Mouse (Mus musculus) left cerebral cortex, adult 2 months (tissue): ENCODE results near the gene Zbtb38. TPM values are rescaled to one million over a fixed set of nuclear protein-coding genes. Genes with fewer than 3 reads are reported as not detected.

Experiments used
- DNase-seq, 2 experiments: peaks; one replicate each; pipeline ENCODE4 v3.0.0; 2021 to 2022; ENCODE audit warnings: low spot score in 2 of 2, mixed read lengths in 1 of 2; ENCODE audit errors: extremely low spot score in 1 of 2
- H3K27ac ChIP-seq: fragments of 200-600 bp; 2 replicates; pipeline ENCODE4 v1.8.1; 2022
- H3K4me3 ChIP-seq: fragments of 200-600 bp; 2 replicates; pipeline ENCODE4 v1.8.1; 2022
- CTCF ChIP-seq: fragments of 200-600 bp; IDR thresholded peaks from 2 replicates; pipeline ENCODE4 v1.8.1; 2022; ENCODE audit warnings: antibody characterized with exemption, mild to moderate bottlenecking, moderate library complexity
- intact Hi-C: fragments of 180-260 bp; cut with DNase I; formaldehyde crosslinking; loops from one replicate; pipeline ENCODE4 v1.15.1; 2025
- total RNA-seq, 2 experiments: library from RNA; stranded (reverse); gene quantifications; 2 replicates each; pipeline ENCODE4 v1.2.3; 2021

Zbtb38 gene
- total RNA-seq, 2 experiments from 2014 or later: 64.2 to 68.6 TPM

DNA sequence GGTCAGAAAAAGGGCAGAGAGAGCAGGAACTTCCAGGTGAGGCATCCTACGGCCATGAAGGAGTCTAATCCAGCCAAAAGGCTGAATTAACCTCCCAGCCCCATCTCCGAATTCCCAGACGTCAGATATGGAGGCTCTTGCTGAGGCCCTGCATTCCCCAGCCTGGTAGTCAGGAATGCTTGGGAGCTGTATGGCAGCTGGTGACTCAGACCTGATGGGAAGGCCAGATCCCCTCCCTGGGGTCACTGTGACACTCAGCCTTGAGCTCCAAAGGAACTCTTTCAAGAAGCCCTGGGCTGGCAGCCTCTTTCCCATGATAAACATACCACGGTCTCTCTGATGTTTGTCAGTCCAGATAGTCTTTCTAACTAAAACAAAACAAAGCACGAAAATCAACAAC, 30.6 kb upstream of the Zbtb38 start:
- Histone ChIP-seq H3K4me3 (no peak overlapping the region), H3K27ac (no peak overlapping the region)
- TF ChIP-seq CTCF: no peak
- intact Hi-C loops: no loop called here
- DNase-seq: no peak

DNA sequence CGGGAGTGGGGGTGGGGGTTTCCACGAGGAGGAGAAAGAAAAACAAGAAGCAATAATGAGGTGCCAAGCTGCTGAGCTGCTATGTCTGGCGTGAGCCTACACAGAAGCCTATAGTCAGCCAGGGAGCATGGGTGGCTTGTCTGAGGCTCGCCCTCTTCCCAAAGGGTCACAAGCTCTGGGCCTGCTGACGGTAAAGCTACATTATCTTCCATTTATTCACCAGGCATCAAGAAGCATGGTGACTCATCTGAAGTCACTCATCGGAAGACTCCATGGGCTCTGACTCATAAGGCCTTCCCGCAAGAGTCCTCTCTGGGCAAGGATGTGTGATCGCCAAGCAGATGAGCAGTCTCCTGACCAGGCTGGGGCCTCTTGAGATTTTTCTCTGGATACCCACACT, 29.4 kb upstream of the Zbtb38 start:
- TF ChIP-seq CTCF: no peak
- Histone ChIP-seq H3K27ac (no peak overlapping the region), H3K4me3 (no peak overlapping the region)
- DNase-seq: no peak
- intact Hi-C loops: no loop called here

- intact Hi-C loops: no loop called here
- TF ChIP-seq CTCF: no peak
- no peak for DNase-seq
- Histone ChIP-seq H3K27ac (no peak overlapping the region), H3K4me3 (no peak overlapping the region)
These were observed 20.5 kb upstream of the Zbtb38 start for GRCm38 (mm10) chr9:96773146-96773545.

DNA sequence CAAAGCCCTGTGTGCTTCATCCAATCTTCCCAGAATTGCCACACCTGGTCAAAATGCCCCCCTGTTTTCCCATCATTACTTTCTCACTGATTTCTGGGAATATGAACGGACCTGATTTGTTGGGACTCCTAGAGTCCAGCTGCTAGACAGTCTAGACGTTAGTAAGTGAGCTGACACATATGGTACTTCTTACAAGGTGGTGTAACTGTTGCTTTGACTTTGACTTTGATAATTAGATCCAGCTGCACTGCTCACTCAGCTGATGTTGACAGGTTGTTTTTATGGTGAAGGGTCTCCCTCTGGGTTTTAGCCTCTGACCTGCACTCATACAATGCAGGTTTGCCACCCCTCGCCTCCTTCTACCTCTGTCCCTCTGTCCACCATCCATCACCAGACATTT, 17.8 kb upstream of the Zbtb38 start:
- TF ChIP-seq CTCF: no peak

DNA sequence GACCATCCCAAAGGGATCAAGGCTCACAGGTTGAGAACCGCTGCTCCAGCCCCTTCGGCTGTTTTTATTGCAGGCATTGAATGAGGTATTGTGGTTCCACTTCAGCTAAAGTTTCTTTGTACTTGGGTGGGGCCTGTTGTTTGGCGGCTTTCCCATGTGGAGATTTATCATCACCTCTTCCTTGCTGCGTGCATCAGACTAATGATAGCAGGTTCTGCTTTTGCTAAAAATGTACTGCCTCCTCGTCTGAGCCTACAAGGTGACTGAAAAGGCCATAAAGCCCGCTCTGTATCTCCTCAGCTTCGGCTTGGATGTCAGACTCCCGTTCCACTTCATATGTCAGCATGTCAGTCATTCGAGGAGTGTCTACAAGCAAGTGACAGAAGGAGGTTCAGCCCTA, 17.0 kb upstream of the Zbtb38 start:
- intact Hi-C loops: no loop called here
- Histone ChIP-seq H3K27ac (no peak overlapping the region), H3K4me3 (no peak overlapping the region)
- no peak for DNase-seq
- TF ChIP-seq CTCF: no peak

More for the DNA sequence above, 17.8 kb upstream of the Zbtb38 start:
- Histone ChIP-seq H3K4me3 (no peak overlapping the region), H3K27ac (no peak overlapping the region)
- no peak for DNase-seq
- intact Hi-C loops: no loop called here

DNA sequence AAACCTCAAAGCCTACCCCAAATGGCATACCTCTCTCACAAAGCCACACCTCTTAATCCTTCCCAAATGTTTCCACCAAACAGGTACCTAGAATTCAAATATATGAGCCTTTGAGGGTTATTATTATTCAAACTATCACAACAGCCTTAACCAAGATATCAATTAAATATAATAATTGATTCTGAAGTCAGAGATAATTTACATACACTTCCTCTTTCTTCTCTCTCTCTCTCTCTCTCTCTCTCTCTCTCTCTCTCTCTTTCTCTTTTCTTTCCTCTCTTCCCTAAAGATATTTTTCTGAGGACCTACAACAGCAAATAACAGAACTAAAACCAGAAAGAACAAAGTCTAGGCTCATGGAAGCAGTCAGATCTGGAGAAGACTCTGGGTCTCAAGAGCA, 15.2 kb upstream of the Zbtb38 start:
- DNase-seq: no peak
- intact Hi-C loops: no loop called here
- no peak overlapping the region for H3K4me3 ChIP-seq
- H3K27ac ChIP-seq: no peak overlapping the region
- no peak for TF ChIP-seq CTCF

- no peak overlapping the region for H3K4me3 ChIP-seq
- no peak for DNase-seq
- no peak for TF ChIP-seq CTCF
- no peak overlapping the region for H3K27ac ChIP-seq
- intact Hi-C loops: no loop called here
These were observed 13.4 kb upstream of the Zbtb38 start for GRCm38 (mm10) chr9:96766078-96766477.

DNA sequence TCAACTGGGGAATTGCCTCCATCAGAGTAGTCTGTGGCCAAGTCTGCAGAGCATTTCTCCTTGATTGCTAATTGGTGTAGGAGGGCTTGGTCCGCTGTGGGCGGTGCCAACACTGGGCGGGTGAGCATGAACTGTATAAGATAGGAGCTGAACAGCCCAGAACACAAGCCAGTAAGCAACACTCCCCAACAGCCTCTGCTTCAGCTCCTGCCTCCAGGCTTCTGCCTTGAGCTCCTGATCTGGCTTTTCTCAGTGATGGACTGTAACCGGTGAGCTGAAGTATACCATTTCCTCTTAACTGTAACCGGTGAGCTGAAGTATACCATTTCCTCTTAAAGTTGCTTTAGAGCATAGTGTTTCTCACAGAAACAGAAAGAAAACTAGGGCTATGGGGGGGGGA, 12.8 kb upstream of the Zbtb38 start:
- TF ChIP-seq CTCF: no peak
- no peak for DNase-seq
- Histone ChIP-seq H3K4me3 (no peak overlapping the region), H3K27ac (no peak overlapping the region)
- intact Hi-C loops: no loop called here

DNA sequence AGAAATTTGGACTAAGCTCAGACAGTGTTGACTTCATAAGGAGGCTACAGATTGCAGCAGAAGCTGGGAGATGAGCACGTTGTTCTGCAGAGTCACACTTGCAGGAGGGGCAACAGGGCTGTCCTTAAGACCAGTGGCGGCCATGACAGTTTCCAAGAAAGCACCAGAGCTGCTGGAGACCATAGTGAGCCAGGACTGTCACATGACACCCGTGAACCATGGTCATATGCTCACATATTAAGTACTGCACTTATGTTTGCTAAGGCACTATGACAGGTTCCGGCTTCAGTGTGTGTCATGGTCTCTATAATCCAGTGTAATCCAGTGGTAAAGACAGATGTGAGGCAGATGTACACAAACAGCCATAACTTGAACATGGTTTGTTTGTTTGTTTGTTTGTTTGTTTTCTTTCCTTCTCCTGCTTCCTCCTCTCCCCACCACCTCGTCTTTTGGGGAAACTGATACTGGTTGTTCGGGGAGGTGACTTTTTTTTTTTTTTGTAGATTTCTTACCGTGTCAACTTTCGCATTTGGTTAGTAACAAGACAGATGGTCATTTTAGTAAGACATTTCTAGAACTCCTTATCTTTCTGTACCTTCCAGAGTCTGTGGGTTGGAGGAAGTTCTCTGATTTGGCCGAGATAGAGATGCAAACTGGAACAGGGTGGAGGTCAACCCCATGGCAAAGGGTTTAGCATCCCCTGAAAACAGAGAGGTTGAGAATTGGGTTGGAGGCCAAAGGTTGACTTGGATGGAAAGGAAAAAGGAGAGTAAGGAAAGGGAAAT, 11.4 kb upstream of the Zbtb38 start:
- no peak overlapping the region for H3K27ac ChIP-seq
- no peak for DNase-seq
- no peak overlapping the region for H3K4me3 ChIP-seq
- TF ChIP-seq CTCF: no peak
- intact Hi-C loops: no loop called here

- no peak for TF ChIP-seq CTCF
- no peak overlapping the region for H3K4me3 ChIP-seq
- no peak for DNase-seq
- no peak overlapping the region for H3K27ac ChIP-seq
- intact Hi-C loops: no loop called here
These were observed 10.4 kb upstream of the Zbtb38 start for GRCm38 (mm10) chr9:96763025-96763424.

- Histone ChIP-seq H3K4me3 (peak overlapping the region; percentile 46), H3K27ac (peak overlapping the region; percentile 81)
- intact Hi-C loops: loop anchor here (1.0 to 5.0 kb wide), 3 partner anchors 27 to 89 kb away; no protein-coding TSS in a partner anchor
- peak; percentile 61 to 69 for DNase-seq
- peak; percentile 92 for TF ChIP-seq CTCF
These were observed 6.3 kb upstream of the Zbtb38 start for GRCm38 (mm10) chr9:96758749-96759597.
